Mouse (Mus musculus): ENCODE data around the gene Rpa2.

DNA sequence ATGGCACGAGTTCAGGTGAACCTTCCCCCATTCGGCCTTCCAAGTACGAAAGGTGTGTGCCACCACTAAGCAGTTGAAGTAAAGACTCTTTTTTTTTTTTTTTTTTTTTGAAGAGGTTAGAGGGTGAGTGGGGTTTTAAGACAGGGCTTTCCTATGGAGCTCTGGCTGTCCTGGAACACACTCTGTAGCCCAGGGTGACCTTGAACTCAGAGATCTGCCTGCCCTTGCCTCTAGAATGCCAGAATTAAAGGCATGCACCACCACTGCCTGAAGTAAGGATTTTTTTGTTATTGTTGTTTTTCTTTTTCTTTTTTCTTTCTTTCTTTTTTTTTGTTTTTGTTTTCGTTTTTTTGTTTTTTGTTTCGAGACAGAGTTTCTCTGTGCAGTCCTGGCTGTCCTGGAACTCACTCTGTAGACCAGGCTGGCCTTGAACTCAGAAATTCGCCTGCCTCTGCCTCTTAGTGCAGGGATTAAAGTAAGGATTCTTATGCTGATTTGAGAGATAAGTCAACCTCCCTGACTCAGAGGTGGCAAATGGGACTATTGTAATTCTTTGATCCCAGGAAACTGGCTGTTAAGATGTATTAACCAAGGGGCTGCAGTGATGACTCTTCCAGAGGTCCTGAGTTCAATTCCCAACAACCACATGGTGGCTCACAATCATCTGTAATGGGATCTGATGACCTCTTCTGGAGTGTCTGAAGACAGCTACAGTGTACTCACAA, 18.7 kb upstream of the Rpa2 start:
- TF ChIP-seq GATA1 (IDR thresholded peaks at IDR 0.05; ENCODE audit: low read length) (no peak), TAL1 (IDR thresholded peaks at IDR 0.05; ENCODE audit: low read length) (no peak)
